Mouse (Mus musculus) bone marrow macrophage, adult 2 months (primary cell): ENCODE data around the gene Pcbp4. TPM values are rescaled to one million over a fixed set of nuclear protein-coding genes. Genes with fewer than 3 reads are reported as not detected.

Source experiments
- H3K27ac ChIP-seq: 2 replicates; pipeline ENCODE4 v1.5.1; 2012; ENCODE audit warnings: low read depth, low read length; ENCODE audit not compliant: insufficient read depth
- H3K4me1 ChIP-seq: 2 replicates; pipeline ENCODE4 v1.6.1; 2012; ENCODE audit warnings: low read length; ENCODE audit not compliant: control insufficient read depth, insufficient read depth
- H3K4me3 ChIP-seq: 2 replicates; pipeline ENCODE4 v1.5.1; 2012; ENCODE audit warnings: mild to moderate bottlenecking, low read length, moderate library complexity; ENCODE audit not compliant: insufficient read depth
- CTCF ChIP-seq: IDR thresholded peaks from 2 replicates; pipeline ENCODE4 v1.5.1; 2012; ENCODE audit warnings: low read depth, mild to moderate bottlenecking, low read length, moderate library complexity
- POLR2A ChIP-seq: IDR thresholded peaks from 2 replicates; pipeline ENCODE4 v1.6.1; 2012; ENCODE audit warnings: mild to moderate bottlenecking, low read depth, low read length, borderline replicate concordance
- polyA plus RNA-seq: library from polyadenylated mRNA; stranded (reverse); fragments of >200 nt; gene quantifications from 2 replicates; pipeline ENCODE4 v1.2.4, GENCODE M21; 2012; ENCODE audit not compliant: missing spikeins, insufficient read depth, insufficient read length

The Pcbp4 gene
- polyA plus RNA-seq, 1 experiment, result 17.8 TPM

- H3K4me1 ChIP-seq, result no peaks in the 10 kb centered on the region
- H3K4me3 ChIP-seq, result no peak overlapping the region
- TF ChIP-seq POLR2A, result no peak
- TF ChIP-seq CTCF, result no peak
- H3K27ac ChIP-seq, result no peak overlapping the region
Measured at GRCm38 (mm10) chr9:106461641-106462429, 8.7 kb downstream of the Pcbp4 start.

GRCm38 (mm10) chr9:106462430-106462800 is 9.3 kb downstream of the Pcbp4 start:
- no peak overlapping the region for H3K27ac ChIP-seq
- no peaks in the 10 kb centered on the region for H3K4me1 ChIP-seq
- TF ChIP-seq POLR2A (no peak), CTCF (no peak)
- H3K4me3 ChIP-seq, result no peak overlapping the region

GRCm38 (mm10) chr9:106463122-106464063 is 10.3 kb downstream of the Pcbp4 start:
- TF ChIP-seq POLR2A (no peak), CTCF (no peak)

GRCm38 (mm10) chr9:106464751-106465541 is 11.9 kb downstream of the Pcbp4 start:
- no peak for TF ChIP-seq CTCF
- TF ChIP-seq POLR2A, result no peak
- Histone ChIP-seq H3K27ac (no peak overlapping the region), H3K4me3 (peak overlapping the region; percentile 63), H3K4me1 (peaks cover 7% of the 10 kb centered on the region)

More at GRCm38 (mm10) chr9:106463122-106464063, 10.3 kb downstream of the Pcbp4 start:
- no peaks in the 10 kb centered on the region for H3K4me1 ChIP-seq
- no peak overlapping the region for H3K27ac ChIP-seq
- H3K4me3 ChIP-seq, result no peak overlapping the region

GRCm38 (mm10) chr9:106465571-106466200 is 12.6 kb downstream of the Pcbp4 start, which contains the start of gene Gpr62:
Gpr62 (minus strand) TSS chr9:106465938.
- TF ChIP-seq CTCF (no peak), POLR2A (no peak)
- peak within 1 kb of the TSS; percentile 63 for H3K4me3 ChIP-seq

GRCm38 (mm10) chr9:106466721-106467120 is 13.6 kb downstream of the Pcbp4 start:
- Histone ChIP-seq H3K4me1 (peaks cover 8% of the 10 kb centered on the region), H3K27ac (no peak overlapping the region), H3K4me3 (no peak overlapping the region)
- TF ChIP-seq CTCF (no peak), POLR2A (no peak)

More at GRCm38 (mm10) chr9:106465571-106466200, 12.6 kb downstream of the Pcbp4 start, which contains the start of gene Gpr62:
- H3K4me1 ChIP-seq, result peaks cover 8% of the 10 kb centered on the region
- no peak within 1 kb of the TSS for H3K27ac ChIP-seq

- H3K27ac ChIP-seq, result no peak overlapping the region
- TF ChIP-seq POLR2A (no peak), CTCF (no peak)
- no peak overlapping the region for H3K4me3 ChIP-seq
- H3K4me1 ChIP-seq, result peaks cover 8% of the 10 kb centered on the region
Measured at GRCm38 (mm10) chr9:106467746-106468145, 14.7 kb downstream of the Pcbp4 start.

- Histone ChIP-seq H3K27ac (no peak overlapping the region), H3K4me1 (peaks cover 8% of the 10 kb centered on the region), H3K4me3 (no peak overlapping the region)
- no peak for TF ChIP-seq POLR2A
- no peak for TF ChIP-seq CTCF
Measured at GRCm38 (mm10) chr9:106469317-106469716, 16.2 kb downstream of the Pcbp4 start.

- Histone ChIP-seq H3K27ac (no peak overlapping the region), H3K4me3 (no peak overlapping the region), H3K4me1 (peaks cover 9% of the 10 kb centered on the region)
- no peak for TF ChIP-seq POLR2A
- no peak for TF ChIP-seq CTCF
Measured at GRCm38 (mm10) chr9:106469776-106470175, 16.7 kb downstream of the Pcbp4 start.
